Mouse (Mus musculus) cerebral cortex, adult 2 months (tissue): ENCODE results near the gene Kif26a.

Experiments used
- WGBS: fragments of 180-500 bp; shearing (Covaris S2); methylation state at CpG from one replicate; pipeline ENCODE4 v1.1.7; 2018; 5-methylcytosine and 5-hydroxymethylcytosine counted together

Kif26a gene

DNA sequence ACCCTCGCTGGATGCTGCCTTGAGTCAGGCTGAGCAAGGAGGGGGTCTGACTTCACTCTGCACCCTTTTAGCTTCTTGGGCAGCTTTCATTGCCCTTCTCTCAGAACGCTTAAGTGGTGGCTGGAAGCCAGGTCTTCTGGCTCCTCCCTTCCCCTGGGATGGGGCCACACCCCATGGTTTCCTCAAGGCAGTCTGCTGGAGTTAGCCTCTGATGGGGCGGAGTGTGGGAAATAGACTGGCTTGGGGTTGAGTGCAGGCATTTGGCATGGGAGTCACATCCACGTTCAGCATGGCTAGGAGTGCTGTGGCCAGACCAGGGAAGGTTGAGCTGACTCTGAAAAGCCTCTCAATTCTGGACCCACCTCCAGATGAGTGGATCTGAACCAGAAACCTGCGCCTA lies 23.2 kb downstream of the Kif26a start:
- WGBS, result 75% methylated on average over 5 of the region's 5 CpGs

DNA sequence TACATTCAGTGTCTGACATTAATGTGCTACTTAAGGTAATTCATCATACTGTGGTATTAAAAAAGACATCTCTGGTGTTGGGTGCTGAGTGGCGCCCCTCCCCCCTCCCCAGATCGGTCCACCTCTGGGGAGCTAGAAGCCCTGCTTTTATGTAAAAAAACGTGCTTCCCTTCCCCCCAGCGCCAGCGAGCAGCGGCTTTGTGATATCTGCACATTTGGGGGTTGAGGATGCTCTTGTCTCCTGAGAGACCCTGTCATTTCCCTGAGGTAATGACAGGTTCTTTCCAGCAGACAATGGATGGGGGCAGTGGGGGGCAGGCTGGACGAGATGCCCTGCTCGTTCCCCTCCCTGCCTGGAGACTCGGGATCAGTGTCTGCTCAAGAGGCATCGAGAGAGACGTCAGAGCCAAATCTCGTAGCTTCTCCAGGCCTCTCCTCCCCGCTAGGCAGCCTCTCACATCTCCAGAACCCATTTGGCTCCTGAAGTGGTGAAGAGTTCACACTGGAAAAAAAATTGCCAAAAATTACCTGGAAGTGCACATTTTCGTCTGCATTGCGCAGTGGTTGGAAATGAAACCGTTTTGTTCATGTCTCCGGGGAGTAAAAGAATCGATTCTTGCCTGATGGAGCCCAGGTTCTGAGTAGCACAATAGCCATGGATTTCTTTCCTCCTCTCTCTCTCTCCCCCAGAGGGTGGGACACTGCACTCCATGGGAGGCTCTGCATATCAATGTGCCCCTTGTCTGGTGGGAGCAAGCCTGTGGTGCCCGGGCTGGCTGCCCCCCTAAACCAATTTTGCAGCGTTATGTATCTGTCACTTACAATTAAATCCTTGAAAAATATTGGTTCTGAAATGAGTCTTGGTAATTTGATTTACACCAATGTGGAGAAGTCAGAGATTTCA lies 24.9 kb downstream of the Kif26a start:
- 58% methylated on average over 20 of the region's 20 CpGs for WGBS

DNA sequence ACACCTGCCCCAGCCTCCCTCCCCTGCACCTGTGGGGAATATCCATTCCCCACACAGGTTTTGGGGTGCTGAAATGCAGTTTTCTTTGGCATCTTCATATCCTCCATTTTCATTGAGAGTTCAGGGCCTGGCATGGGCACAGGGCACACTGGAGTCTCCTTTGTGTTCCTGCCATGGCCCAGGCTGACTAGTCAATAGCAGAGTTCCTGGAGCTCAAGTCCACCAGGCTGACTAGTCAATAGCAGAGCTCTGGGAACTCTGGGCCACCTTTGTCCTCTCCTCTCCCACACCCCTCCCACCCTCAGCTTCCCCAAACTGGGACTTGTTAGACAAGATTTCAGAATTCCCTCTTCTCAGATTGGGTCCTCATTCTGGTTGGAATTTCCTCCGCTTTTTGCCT lies 25.6 kb downstream of the Kif26a start:
- 96% methylated on average over 1 of the region's 1 CpGs for WGBS

DNA sequence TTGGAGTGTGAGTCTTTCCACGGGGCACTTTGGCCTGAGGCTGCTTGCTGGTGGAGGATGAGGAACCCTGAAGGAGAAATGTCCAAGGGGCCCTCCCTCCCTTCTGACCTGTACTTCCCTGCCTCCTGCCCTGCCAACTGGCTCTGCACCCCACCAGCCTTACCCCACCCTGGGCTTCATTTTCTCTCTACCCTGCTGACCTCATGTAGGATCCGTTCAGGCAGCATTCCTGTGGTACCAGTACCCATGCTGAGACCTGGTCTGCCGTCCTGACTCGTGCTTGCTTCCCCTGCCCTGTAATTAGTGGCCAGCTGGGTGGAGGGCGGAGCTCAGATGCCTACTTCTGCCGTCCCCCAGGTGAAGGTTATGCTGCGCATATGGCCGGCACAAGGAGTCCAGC lies 26.2 kb downstream of the Kif26a start:
- 87% methylated on average over 8 of the region's 8 CpGs for WGBS

DNA sequence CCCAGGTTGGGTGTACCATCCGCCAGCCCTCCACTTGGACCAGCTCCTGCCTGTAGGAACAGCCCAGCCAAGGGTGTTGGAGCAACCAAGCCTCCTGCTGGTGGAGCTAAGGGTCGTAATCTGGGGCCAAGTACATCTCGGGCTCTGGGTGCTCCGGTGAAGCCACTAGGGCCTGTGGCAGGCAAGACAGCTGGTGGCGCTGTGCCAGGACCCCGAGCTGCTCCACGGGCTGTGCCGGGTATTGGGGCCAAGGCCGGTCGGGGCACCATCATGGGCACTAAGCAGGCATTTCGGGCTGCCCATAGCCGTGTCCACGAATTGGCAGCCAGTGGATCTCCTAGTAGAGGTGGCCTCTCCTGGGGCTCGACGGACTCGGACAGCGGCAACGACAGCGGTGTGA lies 31.7 kb downstream of the Kif26a start:
- WGBS, result 85% methylated on average over 19 of the region's 19 CpGs

DNA sequence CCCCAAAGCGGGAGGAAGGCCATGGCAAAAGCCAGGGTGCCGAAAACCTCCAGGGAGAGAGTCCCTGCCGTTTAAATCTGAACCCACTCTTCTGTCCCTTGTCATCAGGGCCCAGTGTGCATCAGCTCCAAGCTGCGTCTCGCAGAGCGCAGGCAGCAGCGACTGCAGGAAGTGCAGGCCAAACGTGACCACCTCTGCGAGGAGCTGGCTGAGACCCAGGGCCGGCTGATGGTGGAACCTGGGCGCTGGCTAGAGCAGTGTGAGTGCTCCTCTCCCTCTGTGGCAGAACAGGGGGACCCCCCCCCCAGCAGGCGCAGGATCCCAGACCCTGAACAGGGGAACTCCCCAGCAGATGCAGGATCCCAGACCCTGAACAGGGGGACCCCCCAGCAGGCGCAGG lies 33.7 kb downstream of the Kif26a start:
- 91% methylated on average over 13 of the region's 13 CpGs for WGBS

DNA sequence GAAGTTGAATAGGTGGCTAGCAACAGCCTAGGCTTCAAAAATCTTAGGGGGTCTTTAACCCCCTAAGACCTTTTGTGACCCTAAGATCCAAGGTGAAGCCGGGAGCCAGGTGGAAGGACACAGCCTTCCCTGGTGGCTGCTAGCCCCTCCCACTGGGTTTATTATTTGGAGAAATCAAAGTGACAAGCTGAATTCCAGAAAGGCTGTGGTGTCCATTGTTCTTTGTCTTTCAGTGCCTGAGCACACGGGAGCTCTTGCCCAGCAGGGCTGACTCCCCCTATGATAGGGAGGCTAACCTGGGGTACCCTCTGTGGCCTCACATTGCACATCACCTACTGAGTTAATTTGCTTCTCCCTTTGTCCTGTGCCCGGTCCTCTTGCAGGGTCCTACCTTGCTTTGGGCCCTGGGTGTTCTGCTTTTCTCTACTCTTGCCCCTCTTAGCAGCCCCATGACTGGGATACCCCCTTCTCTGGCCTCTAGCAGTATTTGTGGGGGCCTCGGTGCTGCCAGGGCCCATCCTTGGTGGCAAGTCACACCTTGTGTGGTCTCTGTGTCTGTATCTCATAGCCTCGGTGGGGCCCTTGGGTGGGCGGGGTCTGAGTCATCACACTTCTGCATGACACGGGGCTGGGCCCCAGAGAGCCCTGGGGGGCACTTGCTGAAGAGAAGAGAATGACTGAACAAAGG lies 36.1 kb downstream of the Kif26a start:
- 67% methylated on average over 7 of the region's 7 CpGs for WGBS

DNA sequence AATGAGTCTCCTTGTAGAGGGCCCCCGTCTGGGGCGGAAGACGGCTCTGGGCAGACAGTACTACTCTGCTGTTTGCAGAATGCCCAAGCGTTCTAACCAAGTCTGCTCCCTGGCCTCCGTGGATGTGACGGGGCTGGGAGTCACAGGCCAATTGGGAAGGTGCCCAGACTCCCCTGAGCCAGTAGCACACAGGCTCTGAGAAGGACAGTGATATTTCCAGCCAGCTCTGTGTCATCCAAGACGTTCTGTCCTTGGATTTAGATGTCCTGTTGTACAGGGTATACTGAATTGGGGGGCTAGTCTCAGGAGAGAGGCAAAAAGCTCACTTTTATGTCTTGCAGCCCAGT lies 36.6 kb downstream of the Kif26a start:
- 53% methylated on average over 7 of the region's 7 CpGs for WGBS

DNA sequence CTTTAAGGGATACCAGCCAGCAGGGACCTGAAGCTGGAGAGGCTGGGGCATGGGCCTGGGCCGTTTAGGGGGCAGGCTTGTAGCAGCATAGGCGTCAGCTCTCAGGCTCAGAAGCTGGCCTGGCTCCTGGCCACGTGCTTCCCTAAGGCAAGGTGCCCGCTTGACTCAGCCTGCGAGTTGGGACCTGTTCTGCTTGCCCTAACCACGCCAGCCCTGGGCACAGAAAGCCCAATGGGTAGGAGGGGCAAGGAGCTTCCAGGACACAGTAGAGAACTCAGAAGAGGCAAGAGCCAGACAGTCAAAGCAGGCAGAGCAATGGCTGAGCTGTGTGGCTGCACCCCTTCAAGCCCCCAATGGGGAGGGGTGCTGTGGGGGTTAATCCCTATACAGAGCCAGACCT lies 37.7 kb downstream of the Kif26a start:
- 51% methylated on average over 6 of the region's 6 CpGs for WGBS

DNA sequence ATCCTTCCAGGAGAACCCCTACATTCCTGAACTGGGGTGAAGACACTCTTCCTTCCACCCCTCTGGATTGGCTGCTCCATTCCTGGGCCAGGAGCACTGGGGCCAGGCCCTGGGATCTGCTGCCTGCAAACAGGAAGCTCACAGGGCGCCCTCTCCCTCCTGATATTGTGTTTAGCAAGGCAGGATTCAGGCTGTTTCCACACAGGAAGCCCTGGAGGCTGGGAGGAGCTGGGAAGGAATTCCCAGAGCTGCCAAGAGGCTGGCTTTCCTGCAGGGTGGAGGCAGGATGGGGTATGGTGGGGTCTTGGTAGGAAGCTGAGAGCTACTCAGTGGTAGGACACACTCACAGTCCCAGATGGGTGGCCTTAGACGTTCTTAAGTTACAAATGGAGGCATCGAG lies 38.4 kb downstream of the Kif26a start:
- 69% methylated on average over 3 of the region's 3 CpGs for WGBS

DNA sequence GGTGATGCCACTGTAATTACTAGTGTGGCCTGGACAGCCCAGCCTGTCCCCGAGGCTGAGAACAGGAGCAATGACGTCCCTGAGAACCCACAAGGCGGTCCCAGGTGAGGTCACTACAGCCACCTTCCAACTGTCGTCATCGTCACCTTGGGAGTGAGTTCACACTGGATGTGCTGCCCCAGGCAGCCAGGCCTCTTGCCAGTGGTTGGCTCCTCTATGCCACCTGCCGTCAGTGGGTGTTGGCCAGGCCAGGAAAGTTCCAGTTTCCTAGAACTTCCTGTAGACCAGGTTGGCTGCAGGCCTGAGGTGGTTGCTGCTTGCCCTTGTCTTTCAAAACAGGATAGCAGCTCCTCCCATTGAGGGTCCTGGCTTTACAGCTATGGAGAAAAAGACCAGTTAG lies 40.9 kb downstream of the Kif26a start:
- 82% methylated on average over 6 of the region's 6 CpGs for WGBS

DNA sequence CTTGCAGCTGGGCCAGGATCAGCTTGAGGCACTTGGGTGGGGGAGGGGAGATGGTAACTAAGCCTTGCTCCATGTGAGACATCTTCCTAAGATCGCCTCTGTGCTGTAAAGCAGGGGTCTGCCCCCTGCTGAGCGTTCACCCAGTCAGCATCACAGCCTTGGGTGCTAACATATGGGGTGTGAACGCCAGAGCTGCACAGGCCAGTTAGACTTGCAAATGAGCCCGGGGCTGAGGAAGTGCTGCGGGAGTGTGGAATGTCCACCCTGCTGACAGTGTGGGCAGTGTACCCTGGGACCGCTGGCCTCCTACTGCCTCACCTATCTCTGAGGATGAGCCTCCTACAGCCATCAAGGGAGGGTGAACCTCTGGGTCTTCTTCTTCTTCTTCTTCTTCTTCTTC lies 45.7 kb downstream of the Kif26a start:
- 50% methylated on average over 6 of the region's 6 CpGs for WGBS

DNA sequence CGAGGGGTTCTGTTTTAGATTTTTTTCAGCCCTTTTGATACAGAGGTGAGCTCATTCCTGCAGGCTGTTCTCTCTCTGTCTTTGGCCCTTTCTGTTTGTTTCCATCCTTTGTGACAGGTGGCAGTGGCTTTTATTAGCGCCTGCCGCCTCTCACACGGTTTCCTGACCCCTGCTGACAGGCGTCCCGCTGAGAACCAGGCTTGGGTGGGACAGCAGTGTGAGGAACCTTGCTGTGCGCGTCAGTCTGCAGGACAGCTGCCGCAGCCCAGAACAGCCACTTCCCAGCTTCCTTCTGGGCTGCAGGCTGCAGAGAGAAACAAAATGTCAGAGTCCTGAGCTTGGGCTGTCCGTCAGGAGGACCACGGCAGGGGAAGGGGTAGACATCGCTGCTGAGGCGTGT lies 49.0 kb downstream of the Kif26a start:
- WGBS, result 30% methylated on average over 13 of the region's 13 CpGs

DNA sequence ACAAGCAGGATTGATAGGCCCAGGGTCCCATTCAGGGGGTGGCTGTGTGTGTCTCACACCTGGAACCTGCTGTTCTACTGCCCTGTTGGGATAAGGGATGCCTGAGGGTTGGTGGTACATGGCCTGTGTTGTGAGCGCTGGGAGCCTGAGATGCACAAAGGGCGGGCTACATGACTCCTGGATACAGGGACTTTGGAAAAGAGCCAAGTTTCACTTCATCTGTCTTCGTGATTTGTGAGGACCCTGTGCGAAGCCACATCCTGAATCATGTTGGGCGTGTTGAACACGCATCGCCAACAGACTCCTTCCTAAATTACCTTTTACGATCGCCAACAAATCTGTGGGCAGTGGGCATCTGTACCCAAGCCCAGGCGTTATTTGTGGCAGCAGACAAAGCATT lies 50.6 kb downstream of the Kif26a start:
- 87% methylated on average over 10 of the region's 10 CpGs for WGBS

DNA sequence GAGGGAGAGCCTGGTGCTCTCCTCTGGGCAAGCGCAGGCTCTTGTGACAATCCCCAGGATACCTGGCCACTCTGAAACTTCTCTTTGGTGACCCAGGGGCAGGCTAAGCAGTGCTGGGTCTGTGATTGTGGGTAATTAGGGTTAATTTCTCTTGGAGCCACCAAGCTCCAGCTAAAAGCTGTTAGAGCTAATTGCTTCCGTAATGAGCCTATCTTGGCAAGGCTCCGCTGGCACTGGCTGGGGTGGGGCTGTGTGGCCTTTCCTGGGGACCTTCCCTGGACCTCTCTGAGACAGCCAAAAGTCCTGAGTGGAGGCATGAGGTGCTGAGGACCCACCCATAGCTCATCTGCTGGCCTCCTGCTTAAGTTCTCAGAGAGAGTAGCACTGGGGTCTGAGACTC lies 53.4 kb downstream of the Kif26a start:
- WGBS, result 59% methylated on average over 3 of the region's 3 CpGs

DNA sequence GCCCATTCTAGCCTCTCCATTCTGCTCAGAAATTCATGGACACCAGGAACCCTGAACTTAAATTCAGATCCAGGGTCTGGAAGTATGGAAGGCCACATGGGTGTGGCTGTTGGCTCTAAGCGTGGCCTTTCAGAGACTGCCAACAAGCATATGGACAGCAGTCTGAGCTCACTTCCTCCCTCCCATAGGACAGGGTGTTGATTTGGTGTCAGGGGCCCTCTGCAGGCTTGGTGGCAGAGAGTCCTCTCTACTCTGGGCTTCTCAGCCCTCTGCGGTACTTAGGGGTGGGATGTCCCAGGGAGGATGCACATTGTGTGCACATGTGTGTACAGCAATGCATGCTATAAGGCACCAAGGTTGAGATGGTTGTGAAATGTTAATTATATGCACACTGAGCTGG lies 54.0 kb downstream of the Kif26a start:
- 78% methylated on average over 2 of the region's 2 CpGs for WGBS

DNA sequence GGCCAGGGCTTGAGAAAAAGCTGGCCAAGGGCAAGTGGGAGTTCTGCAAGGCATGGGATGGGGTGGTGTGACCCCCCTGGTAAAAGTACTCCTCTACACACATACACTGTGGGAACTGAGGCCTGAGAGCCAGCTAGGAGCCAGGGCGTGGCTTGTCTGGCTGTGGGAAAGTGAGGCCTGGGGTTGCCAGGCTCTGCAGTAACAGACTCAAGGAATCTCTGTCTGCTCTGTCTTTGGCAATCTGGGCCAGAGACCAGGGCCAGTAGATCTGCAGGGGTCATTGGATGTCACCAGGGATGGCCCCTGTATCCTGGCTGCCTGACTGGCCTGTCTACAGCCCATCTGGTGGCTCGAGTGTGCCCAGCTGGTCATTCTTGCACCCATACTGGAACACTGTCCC lies 61.2 kb downstream of the Kif26a start:
- 88% methylated on average over 2 of the region's 2 CpGs for WGBS

DNA sequence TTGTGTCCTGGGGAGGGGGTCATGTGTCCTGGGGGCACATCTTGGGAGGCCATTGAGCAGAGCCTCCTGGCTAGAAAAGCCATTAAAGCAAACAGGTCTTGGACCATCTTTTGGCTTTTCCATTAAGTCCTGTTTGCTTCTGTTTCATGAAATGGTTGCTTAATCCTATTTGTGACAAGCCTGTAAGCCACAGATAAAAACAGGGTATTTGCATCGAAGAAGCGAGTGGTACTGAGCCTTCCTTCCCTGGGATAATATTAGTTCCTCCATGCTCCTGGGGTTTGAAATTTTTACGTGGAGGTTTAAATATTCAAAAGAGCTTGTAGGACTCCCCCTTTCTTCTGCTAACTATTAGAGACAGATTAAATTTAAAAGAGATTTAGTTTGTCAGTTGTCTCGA lies 61.7 kb downstream of the Kif26a start:
- WGBS, result 73% methylated on average over 4 of the region's 4 CpGs

DNA sequence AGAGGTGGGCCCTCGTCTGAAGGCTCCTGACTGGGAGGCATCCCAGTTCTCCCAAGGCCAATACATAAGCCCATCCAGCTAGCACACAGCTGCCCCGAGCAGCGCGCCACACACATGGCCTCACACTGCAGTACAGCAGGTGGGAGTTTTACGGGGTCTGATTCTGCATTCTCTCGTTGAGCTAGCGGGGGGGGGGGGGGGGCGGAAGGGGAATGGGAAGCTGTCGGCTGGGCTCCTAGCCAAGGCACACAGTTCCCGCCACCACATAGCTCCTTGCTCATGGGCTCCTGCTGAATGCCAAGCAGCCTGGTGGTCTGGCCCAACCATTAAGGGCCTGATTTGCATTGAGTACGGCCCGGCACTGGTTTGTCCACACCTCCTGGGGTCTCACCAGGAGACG lies 64.6 kb downstream of the Kif26a start:
- 31% methylated on average over 12 of the region's 13 CpGs for WGBS

DNA sequence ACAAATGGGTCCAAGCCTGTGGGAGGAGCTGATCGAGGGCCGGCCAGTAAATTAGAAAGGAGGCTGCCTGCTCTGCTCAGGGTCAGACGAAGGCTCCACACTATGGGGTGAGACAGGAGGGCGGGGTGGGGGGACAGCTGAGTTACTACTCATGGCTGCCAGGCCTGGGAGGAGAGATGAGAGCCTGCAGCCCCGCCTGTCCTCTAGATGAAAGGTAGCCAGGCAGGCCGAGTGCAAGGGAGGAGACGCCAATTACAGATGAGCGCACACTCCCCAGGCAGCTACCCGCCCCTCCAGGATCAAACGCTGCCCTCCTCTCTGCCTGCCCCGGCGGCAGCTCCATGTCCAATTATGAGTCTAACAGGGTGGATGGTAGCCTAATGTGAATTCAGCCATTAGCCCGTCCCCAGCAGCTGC lies 68.4 kb downstream of the Kif26a start:
- WGBS, result 65% methylated on average over 13 of the region's 13 CpGs

DNA sequence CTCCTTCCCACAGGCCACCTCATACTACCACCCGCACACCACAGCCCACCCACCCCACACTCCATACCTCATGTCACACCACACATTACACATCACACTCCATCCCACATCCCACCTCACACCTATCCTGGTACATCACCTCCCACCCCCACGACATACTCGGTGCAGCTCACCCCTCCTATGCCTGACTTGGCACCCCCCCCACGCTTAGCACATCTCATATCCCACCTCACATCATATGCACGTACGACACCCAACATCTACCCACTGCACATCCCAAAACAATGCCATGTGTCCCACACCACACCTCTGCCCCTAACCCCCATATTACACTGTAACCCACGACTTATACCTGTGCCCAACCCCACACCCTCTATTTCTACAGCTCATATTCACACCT lies 69.5 kb downstream of the Kif26a start:
- 68% methylated on average over 7 of the region's 7 CpGs for WGBS

DNA sequence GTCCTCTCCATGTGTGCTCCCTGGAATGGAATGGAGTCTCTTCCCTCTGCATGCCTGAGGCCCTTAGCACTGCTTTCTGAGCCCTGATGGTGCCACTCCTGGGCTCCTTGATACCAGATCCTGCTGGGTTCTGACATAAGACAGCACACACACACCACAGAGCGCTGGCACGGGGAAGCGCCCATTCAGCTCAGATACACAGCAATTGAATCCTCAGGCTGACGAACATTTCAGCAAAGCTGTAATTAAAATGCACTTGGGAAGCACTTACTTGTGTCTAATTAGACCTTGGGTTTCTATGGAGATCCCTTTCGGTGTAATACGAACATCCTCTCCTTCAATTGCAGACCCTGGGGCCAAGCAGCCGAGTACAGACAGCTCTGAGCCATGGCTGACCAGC lies 71.0 kb downstream of the Kif26a start:
- WGBS, result 40% methylated on average over 7 of the region's 7 CpGs

DNA sequence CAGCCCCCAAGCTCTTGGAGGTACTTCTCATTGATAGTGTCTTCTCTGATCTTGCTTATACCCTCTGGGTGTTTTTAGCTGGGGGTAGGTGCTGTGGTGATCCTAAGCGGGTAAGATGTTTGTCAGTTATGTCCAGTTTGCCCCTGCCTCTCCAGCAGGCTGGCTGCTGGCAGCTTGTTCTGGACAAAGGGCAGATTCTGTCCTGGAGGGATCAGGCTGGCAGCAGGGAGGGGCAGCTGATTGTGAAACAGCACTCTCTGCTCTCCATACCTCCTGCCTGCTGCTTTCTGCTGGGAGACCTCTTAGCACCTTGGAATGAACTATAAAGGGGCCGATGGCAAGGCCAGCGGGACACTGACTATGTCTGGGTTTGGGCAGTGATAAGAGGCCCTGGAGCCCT lies 71.7 kb downstream of the Kif26a start:
- 96% methylated on average over 3 of the region's 3 CpGs for WGBS
